Mouse (Mus musculus) G1E (cell line): ENCODE measurements around the gene Neurl2.

Source experiments
- CTCF ChIP-seq: IDR thresholded peaks from 2 replicates; pipeline ENCODE4 v1.5.1; 2012; ENCODE audit warnings: low read depth, low read length, inconsistent platforms, mixed read lengths
- GATA1 ChIP-seq: IDR thresholded peaks from 2 replicates; pipeline ENCODE4 v1.6.1; 2012; ENCODE audit warnings: borderline replicate concordance, low read length, inconsistent platforms, mixed read lengths
- TAL1 ChIP-seq: conservative IDR thresholded peaks from 2 replicates; pipeline ENCODE4 v1.6.1; 2012; ENCODE audit warnings: low read depth, low read length, inconsistent platforms, mixed read lengths

GRCm38 (mm10) chr2:164784869-164785420 lies 48.3 kb downstream of the Neurl2 start:
- no peak for TF ChIP-seq GATA1
- TF ChIP-seq CTCF = no peak
- peak; percentile 41 for TF ChIP-seq TAL1
